Mouse (Mus musculus): Measurements from ENCODE around the gene Recql. TPM values are rescaled to one million over a fixed set of nuclear protein-coding genes. Genes with fewer than 3 reads are reported as not detected.

Gene Recql
- 0.30 and 0.81 TPM in 2 replicates for polyA plus RNA-seq (2012; rRNA removed)

DNA sequence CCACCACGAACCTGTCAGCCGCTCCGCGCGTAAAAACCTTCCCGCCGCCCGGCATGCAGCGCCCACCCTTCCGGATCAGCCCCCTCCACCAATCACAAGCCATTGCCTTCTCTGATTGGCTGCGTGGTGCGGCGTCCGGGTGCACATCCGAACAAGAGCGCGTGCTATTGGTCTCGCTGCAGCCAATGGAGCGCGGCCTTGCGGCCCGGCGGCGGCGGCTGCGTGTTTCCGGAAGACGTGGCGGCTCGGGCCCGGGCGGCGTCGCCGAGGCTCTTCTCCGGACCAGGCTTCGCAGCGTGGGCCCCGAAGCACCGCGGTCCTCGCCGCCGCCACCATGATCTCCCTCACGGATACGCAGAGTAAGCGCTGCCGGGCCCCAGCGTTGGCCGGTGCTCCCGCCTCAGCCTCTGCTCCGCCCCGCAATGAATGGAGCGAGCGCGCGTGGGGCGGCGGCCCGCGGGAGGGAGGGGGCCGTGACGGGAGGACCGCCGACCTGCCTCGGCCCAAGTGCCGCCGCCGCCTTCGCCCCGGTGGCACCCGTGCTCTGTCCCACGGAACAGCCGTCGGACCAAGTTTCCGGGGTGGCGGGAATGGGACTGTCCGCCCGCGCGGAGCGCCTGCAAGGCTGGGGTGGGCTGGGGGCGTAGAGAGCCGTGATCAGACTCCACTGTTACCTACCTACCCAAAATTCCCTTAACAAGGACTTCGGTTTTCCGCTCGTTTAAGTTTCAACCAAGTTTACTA is at the start of gene Recql, which contains the start of gene Golt1b:
Gene Recql (minus strand): TSS at position 77 of the 744 bp plus-strand sequence.
Gene Golt1b (plus strand): TSS at position 211 of the 744 bp plus-strand sequence.

DNA sequence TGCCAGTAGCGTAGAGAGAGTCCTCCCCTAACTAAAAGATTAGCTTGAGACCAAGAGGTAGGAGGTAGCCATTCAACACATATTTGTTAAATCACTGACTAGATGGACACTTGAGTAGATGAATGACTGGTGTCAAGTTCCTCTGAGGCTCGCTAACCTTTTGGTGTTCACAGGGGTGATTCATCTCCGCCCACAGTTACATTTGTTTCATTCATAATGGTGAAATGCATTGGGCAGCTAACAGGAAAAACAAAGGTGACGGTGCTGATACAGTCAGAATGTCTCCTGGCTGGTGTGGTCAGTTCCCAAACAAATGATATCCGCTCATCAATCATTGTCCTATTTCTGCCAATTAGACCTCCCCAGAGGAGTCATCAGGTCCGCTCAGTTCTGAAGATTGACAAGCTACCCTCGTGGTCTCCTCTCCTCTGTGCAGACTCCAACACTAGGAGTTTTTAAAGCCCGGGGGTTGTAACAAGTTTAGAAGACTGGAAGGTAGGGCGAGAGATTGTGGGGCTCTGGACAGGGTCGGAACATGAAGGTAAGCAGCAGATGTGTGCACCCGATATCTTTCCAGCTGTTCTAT is 26.1 kb upstream of the Recql start, which contains the start of gene Spx:
Gene Spx (plus strand): TSS at position 536 of the 586 bp plus-strand sequence.

DNA sequence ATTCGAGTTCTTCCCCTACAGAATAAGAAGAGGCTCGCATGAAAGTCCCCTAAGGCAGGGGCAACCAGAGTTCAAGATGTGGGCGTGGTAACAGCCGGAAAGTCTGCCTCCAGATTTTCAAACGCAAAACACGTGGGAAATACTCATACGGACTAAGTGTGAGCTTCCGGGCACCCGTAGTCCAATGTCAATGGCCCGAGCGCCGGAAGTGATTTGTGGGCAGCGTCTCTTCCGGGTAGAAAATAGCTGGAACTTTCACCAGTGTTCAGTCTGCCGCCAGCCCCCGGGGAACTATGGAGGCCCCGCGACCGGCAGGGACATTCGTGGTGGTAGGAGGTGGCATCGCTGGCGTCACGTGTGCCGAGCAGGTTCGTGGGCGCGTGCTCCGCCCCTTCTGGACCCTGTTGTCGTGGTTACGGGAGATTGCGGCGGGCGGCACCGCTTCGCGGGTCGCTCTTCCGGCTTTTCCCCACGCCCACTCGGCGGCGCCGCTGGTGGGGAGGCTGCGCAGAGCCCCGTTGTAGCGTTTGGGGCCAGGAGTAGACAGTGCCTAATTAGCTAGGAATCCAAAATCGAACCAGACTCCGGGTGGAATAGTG is 41.3 kb downstream of the Recql start, which contains the start of gene Pyroxd1:
Gene Pyroxd1 (plus strand): TSS at position 215 of the 599 bp plus-strand sequence.

GRCm38 (mm10) chr6:142322881-142323280 is 64.0 kb downstream of the Recql start, which contains the start of gene Slco1a5:
Gene Slco1a5 (minus strand): TSS chr6:142322981.

Other genes with a start within 250 kb of the Recql start
- gene Slco1a6, start 178.6 kb downstream of the Recql start, polyA plus RNA-seq (2012; rRNA removed), result not detected in 2 replicates
- 0.17 and 0.29 TPM in 2 replicates for gene Iapp, start 88.7 kb downstream of the Recql start, polyA plus RNA-seq (2012; rRNA removed)
- not detected in 2 replicates for gene Slco1a5, start 64.1 kb downstream of the Recql start, polyA plus RNA-seq (2012; rRNA removed)
- gene Pyroxd1, start 41.4 kb downstream of the Recql start, polyA plus RNA-seq (2012; rRNA removed), result 2.1 and 2.6 TPM in 2 replicates
- 1.6 and 2.4 TPM in 2 replicates for gene Golt1b, start 134 bp upstream of the Recql start, polyA plus RNA-seq (2012; rRNA removed)
- gene Spx, start 26.4 kb upstream of the Recql start, polyA plus RNA-seq (2012; rRNA removed), result 0.11 and 0.34 TPM in 2 replicates
- gene Gys2, start 86.0 kb upstream of the Recql start, polyA plus RNA-seq (2012; rRNA removed), result 0.04 TPM in 1 of 2 replicates, not detected in the other
- gene Ldhb, start 120.9 kb upstream of the Recql start, polyA plus RNA-seq (2012; rRNA removed), result 85.4 and 92.1 TPM in 2 replicates
- gene Kcnj8, start 184.5 kb upstream of the Recql start, polyA plus RNA-seq (2012; rRNA removed), result 6.4 and 7.3 TPM in 2 replicates